Mouse (Mus musculus) midbrain, embryonic 12.5 days (tissue): ENCODE measurements around the gene Cnep1r1. TPM values are rescaled to one million over a fixed set of nuclear protein-coding genes. Genes with fewer than 3 reads are reported as not detected.

Source experiments
- ATAC-seq: fragments of 200-750 bp; cut with Nextera tagmentation; 2 replicates; pipeline ENCODE4 v1.8.0; 2017; ENCODE audit warnings: low read depth, moderate TSS enrichment, moderate library complexity; ENCODE audit not compliant: low FRiP score
- H3K27ac ChIP-seq: fragments of 300-500 bp; sonication (generic); replicated peaks from 2 replicates; pipeline ENCODE4 v1.5.1; 2016; ENCODE audit warnings: mild to moderate bottlenecking
- H3K27me3 ChIP-seq: fragments of 300-500 bp; sonication (generic); 2 replicates; pipeline ENCODE4 v1.6.1; 2016; ENCODE audit warnings: mild to moderate bottlenecking
- H3K36me3 ChIP-seq: fragments of 300-500 bp; sonication (generic); 2 replicates; pipeline ENCODE4 v1.6.1; 2016
- H3K4me1 ChIP-seq: fragments of 300-500 bp; sonication (generic); 2 replicates; pipeline ENCODE4 v1.6.1; 2016
- H3K4me2 ChIP-seq: fragments of 300-500 bp; sonication (generic); replicated peaks from 2 replicates; pipeline ENCODE4 v1.6.1; 2016; ENCODE audit warnings: mild to moderate bottlenecking, moderate library complexity
- H3K4me3 ChIP-seq: fragments of 300-500 bp; sonication (generic); 2 replicates; pipeline ENCODE4 v1.5.1; 2016; ENCODE audit warnings: mild to moderate bottlenecking
- H3K9ac ChIP-seq: fragments of 300-500 bp; sonication (generic); replicated peaks from 2 replicates; pipeline ENCODE4 v1.6.1; 2016; ENCODE audit warnings: mild to moderate bottlenecking, moderate library complexity
- H3K9me3 ChIP-seq: fragments of 300-500 bp; sonication (generic); 2 replicates; pipeline ENCODE4 v1.6.1; 2016; ENCODE audit warnings: mild to moderate bottlenecking
- whole genome bisulfite sequencing: fragments of 180-500 bp; shearing (Covaris S2); methylation state at CpG from one replicate; pipeline ENCODE4 v1.1.7; 2016; 5-methylcytosine and 5-hydroxymethylcytosine counted together
- polyA plus RNA-seq: library from polyadenylated mRNA; unstranded; fragments of >200 nt; fragmentation: Nextera tagmentation; extraction: Ambion mirVana; gene quantifications from 2 replicates; pipeline ENCODE4 v1.2.1, GENCODE M21; 2016

Gene Cnep1r1
- polyA plus RNA-seq, 1 experiment from 2014 or later: 50.3 TPM

DNA sequence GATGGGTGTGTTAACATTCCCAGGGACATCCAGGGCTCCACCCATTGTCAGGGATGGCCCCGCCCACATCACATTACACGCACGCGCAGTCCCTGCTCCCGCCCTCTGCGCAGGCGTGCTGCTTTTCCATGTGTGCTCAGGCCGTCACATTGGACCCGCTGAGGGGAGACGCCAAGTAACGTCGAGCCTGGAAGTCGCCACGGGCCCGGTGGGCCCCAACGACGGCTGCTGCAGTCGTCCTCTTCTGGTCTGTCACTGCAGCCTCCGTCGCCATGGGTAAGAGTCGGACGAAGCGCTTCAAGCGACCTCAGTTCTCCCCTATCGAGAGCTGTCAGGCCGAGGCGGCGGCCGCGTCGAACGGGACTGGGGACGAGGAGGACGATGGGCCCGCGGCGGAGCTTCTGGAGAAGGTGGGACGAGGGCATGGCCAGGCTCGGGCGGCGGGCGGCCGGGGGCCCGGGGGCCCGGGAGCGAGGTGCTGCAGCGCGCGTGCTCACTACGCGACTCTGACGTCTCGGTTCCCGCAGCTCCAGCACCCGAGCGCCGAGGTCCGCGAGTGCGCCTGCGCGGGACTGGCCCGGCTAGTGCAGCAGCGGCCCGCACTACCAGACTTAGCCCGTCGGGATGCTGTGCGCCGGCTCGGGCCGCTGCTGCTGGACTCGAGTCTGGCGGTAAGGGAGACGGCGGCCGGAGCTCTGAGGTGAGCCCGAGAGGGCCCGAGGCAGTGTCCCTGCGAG is 19.3 kb downstream of the Cnep1r1 start, which contains the start of gene Heatr3:
Gene Heatr3 (plus strand): TSS at position 108 of the 737 bp plus-strand sequence.
- Histone ChIP-seq H3K4me1 (peaks cover 11% of the 10 kb centered on the region), H3K36me3 (peaks cover 46% of the 10 kb centered on the region), H3K27me3 (no peaks in the 10 kb centered on the region), H3K9ac (peak within 1 kb of the TSS; percentile 90), H3K4me2 (peak within 1 kb of the TSS; percentile 69), H3K4me3 (peak within 1 kb of the TSS; percentile 82), H3K27ac (peak within 1 kb of the TSS; percentile 89), H3K9me3 (no peaks in the 10 kb centered on the region)
- ATAC-seq: peak; percentile 95
- WGBS: under 1% methylated on average over 79 of the region's 79 CpGs

DNA sequence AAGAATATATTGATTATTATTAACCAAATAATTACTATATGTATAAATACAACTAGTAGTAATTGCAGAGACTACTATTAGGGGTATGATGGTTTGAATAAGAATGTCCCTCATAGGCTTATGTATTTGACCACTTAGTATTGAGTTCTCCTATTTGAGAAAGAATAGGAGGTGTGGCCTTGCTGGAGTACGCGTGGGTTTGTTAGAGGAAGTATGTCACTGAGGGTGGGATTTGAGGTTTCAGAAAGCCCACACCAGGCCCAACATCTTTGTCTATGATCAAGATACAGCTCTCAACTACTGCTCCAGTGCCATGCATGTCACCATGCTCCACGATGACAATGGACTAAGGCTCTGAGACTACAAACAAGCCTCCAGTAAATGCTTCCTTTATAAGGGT is 20.7 kb downstream of the Cnep1r1 start:
- Histone ChIP-seq H3K36me3 (peaks cover 41% of the 10 kb centered on the region), H3K9me3 (no peaks in the 10 kb centered on the region), H3K4me3 (no peak overlapping the region), H3K27ac (no peak overlapping the region), H3K4me2 (no peak overlapping the region), H3K27me3 (no peaks in the 10 kb centered on the region), H3K9ac (no peak overlapping the region), H3K4me1 (peaks cover 11% of the 10 kb centered on the region)
- WGBS: 90% methylated on average over 3 of the region's 3 CpGs
- no peak for ATAC-seq

DNA sequence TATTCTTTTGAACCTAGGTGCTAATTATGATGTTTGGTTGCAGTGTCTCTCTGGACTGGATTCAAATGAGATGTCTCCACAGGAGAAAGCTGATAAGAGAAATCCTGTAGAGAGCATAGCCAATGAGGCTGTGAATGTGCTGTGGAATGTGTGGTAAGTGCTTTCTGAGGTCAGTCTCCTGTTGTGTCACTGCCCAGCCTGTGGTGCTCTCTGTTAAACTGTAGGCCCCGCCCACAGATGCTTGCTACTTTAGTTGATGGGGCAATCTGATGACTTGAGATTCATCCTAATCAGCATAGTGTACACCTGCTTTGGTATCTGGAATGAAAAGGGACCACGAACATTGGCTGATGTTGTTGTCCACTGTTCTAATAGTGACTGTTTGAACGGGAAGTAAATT is 23.1 kb downstream of the Cnep1r1 start:
- Histone ChIP-seq H3K9ac (no peak overlapping the region), H3K27me3 (no peaks in the 10 kb centered on the region), H3K4me1 (peaks cover 11% of the 10 kb centered on the region), H3K4me2 (no peak overlapping the region), H3K27ac (no peak overlapping the region), H3K36me3 (peaks cover 32% of the 10 kb centered on the region), H3K9me3 (no peaks in the 10 kb centered on the region), H3K4me3 (no peak overlapping the region)
- over 99% methylated on average over 3 of the region's 3 CpGs for WGBS
- no peak for ATAC-seq

DNA sequence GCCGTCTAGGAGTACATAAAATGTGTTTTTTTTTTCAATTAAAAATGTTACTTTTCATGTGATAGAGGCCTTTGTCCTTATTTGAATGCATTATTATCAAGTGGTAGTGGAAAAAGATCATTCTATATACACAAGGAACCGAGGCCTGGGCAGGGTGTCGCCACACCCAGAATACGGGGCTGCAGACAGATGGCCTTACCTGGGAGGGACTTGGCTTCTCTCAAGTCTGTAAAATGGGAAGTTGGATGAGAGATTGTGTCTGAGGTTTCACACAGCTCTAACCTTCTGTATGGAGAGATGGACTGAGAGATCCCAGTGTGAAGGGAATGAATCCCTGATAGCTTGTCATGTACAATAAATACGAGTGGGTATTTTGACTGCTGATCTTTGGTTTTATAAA is 25.5 kb downstream of the Cnep1r1 start:
- no peak overlapping the region for H3K9ac ChIP-seq
- H3K36me3 ChIP-seq: peaks cover 53% of the 10 kb centered on the region
- 91% methylated on average over 5 of the region's 5 CpGs for WGBS
- no peak overlapping the region for H3K4me3 ChIP-seq
- no peak overlapping the region for H3K4me2 ChIP-seq
- peaks cover 6% of the 10 kb centered on the region for H3K4me1 ChIP-seq
- no peak overlapping the region for H3K27ac ChIP-seq
- ATAC-seq: no peak
- no peaks in the 10 kb centered on the region for H3K9me3 ChIP-seq
- no peaks in the 10 kb centered on the region for H3K27me3 ChIP-seq

DNA sequence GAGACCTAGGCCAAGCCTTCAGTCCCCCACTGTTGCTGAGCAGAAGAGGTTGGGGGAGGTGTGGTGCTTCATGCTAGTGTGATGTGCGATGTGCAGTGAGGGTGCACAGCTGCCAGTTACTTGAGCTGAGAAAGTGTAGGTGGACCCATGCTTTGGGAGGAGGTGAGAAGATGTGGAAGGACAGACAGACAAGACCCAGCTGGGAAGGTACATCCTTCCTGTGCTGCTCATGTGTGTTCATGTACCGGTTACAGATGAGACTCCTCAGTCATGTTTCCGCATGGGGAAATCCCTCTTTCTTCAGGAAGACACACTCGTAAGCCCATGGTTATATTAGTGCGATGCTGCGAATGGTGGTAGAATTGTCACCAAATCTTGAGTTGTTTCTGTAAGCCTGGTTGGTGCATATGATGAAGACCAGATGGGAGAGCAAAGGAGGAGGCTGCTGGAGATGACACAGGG is 32.4 kb downstream of the Cnep1r1 start:
- Histone ChIP-seq H3K27me3 (no peaks in the 10 kb centered on the region), H3K4me3 (no peak overlapping the region), H3K4me2 (no peak overlapping the region), H3K9ac (no peak overlapping the region), H3K36me3 (peaks cover 54% of the 10 kb centered on the region), H3K4me1 (no peaks in the 10 kb centered on the region), H3K9me3 (no peaks in the 10 kb centered on the region), H3K27ac (no peak overlapping the region)
- WGBS: 99% methylated on average over 6 of the region's 6 CpGs
- no peak for ATAC-seq

DNA sequence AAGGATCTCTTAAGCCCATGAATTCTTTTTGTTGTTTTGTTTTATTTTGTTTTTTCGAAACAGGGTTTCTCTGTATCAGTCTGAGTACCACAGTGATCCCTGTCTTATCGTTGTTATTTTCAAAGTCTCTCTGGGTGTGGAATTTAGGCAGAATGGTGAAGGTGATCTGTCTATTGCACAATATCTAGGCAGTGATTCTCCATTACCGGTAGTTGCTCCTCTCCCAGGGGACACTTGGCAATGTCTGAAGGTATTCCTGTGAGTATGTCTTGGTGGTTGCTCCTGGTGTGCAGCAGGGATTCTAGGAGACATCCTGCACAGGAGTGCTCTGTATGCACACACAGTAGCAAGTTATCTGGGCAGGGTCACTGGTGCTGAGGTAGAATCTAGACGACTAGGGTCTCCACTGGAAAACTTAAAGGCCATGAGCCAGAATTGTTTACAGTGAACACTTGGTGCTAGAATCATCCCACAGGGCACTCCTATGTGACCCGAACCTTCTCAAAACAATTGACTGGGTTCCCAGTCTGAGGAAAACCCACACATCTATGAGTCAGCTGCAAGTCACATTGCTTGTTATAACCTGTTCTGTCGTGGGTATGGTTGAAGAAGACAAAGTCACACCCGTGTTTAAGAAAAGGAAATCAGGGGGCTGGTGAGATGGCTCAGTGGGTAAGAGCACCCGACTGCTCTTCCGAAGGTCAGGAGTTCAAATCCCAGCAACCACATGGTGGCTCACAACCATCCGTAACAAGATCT is 41.8 kb downstream of the Cnep1r1 start:
- Histone ChIP-seq H3K4me2 (no peak overlapping the region), H3K36me3 (peaks cover 80% of the 10 kb centered on the region), H3K9ac (no peak overlapping the region), H3K27ac (no peak overlapping the region), H3K4me1 (no peaks in the 10 kb centered on the region), H3K4me3 (no peak overlapping the region), H3K27me3 (no peaks in the 10 kb centered on the region), H3K9me3 (no peaks in the 10 kb centered on the region)
- 93% methylated on average over 10 of the region's 10 CpGs for WGBS
- no peak for ATAC-seq

DNA sequence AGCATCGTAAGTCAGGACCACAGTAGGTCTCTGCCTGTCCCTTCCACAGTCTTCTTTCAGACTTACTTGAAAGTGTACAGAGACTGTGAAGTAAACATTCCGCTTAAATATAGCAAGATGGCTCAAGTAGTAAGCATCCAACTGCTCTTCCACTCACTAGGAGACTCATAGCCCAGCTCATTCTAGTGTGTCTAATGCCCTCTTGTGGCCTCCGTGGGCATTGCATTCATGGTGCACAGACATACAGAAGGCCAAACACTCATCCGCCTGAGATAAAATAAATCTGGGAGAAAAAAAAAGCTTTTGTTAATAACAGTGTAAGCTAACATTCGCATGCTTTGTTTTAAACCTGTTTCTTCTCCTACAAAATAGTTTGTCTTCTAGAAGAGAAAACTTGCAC is 42.9 kb downstream of the Cnep1r1 start:
- Histone ChIP-seq H3K27ac (no peak overlapping the region), H3K36me3 (peaks cover 80% of the 10 kb centered on the region)

DNA sequence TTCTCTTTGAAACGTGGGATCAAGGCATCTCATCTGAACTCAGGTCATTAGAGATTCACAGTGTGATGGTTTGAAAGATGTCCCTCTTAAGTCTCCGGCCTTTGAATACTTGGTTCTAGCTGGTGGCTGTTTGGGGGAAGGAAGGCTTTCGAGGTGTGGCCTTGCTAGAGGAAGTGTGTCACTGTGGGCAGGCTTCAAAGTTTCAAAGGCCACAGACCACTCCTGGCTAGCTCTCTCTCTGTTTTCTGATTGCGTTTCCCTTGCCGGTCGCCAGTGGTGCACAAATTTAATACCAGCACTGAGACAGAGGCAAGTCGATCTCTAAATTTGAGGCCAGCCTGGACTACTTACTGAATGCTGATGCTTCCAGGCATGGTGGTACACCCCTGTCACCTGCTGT is 56.7 kb downstream of the Cnep1r1 start:
- peaks cover 19% of the 10 kb centered on the region for H3K36me3 ChIP-seq
- H3K9ac ChIP-seq: no peak overlapping the region
- no peaks in the 10 kb centered on the region for H3K4me1 ChIP-seq
- H3K4me3 ChIP-seq: no peak overlapping the region
- 91% methylated on average over 7 of the region's 7 CpGs for WGBS
- no peak overlapping the region for H3K27ac ChIP-seq
- no peak overlapping the region for H3K4me2 ChIP-seq
- ATAC-seq: no peak
- no peaks in the 10 kb centered on the region for H3K9me3 ChIP-seq
- no peaks in the 10 kb centered on the region for H3K27me3 ChIP-seq

More for the DNA sequence above, 42.9 kb downstream of the Cnep1r1 start:
- Histone ChIP-seq H3K4me1 (no peaks in the 10 kb centered on the region), H3K4me3 (no peak overlapping the region), H3K27me3 (no peaks in the 10 kb centered on the region), H3K4me2 (no peak overlapping the region), H3K9ac (no peak overlapping the region), H3K9me3 (no peaks in the 10 kb centered on the region)
- 76% methylated on average over 5 of the region's 5 CpGs for WGBS
- ATAC-seq: no peak

DNA sequence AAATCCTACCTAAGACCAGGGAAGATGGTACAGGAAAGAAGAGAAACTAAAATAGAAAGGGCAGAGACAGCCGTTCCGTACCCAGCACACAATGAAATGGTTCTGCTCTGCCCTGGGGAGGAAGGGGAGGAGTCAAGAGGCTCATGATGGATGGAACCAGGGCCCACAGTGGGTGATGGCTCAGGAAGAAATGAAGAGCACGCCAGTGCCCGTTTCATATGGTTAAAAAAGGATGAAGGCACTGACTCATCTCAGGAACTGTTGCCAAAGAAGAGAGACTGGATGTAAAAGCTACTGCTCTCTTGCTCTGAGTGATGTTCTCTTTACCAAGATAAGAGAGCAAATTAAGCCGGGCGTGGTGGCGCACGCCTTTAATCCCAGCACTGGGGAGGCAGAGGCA is 58.7 kb downstream of the Cnep1r1 start:
- WGBS: 89% methylated on average over 8 of the region's 8 CpGs
- ATAC-seq: no peak

DNA sequence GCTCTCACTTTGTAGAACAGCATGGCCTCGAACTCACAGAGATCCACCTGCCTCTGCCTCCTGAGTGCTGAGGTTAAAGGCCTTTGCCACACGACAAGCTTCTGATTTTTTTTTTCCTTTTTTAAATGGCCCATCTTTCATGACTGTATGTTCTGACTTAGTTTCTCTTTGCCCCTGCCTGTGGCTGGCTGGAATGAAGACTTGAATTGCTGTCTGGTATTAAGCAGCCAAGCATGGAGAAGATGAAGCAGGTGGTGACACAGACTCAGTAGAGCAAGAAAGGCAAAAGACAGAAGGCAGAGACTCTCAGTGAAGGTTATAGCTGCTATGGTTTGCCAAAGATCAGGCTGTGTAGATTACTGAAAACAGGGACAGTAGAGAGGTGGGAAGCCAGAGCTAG is 64.6 kb downstream of the Cnep1r1 start:
- Histone ChIP-seq H3K4me1 (no peaks in the 10 kb centered on the region), H3K36me3 (no peaks in the 10 kb centered on the region), H3K27me3 (no peaks in the 10 kb centered on the region), H3K4me3 (no peak overlapping the region), H3K9ac (no peak overlapping the region), H3K4me2 (no peak overlapping the region), H3K9me3 (no peaks in the 10 kb centered on the region), H3K27ac (no peak overlapping the region)
- 77% methylated on average over 2 of the region's 2 CpGs for WGBS
- no peak for ATAC-seq

More for the DNA sequence above, 58.7 kb downstream of the Cnep1r1 start:
- no peaks in the 10 kb centered on the region for H3K4me1 ChIP-seq
- H3K27me3 ChIP-seq: no peaks in the 10 kb centered on the region
- no peak overlapping the region for H3K27ac ChIP-seq
- H3K36me3 ChIP-seq: peaks cover 10% of the 10 kb centered on the region; the same call in 1 of the 2 replicates
- H3K9me3 ChIP-seq: no peaks in the 10 kb centered on the region
- H3K4me3 ChIP-seq: no peak overlapping the region
- no peak overlapping the region for H3K4me2 ChIP-seq
- H3K9ac ChIP-seq: no peak overlapping the region
